Mouse (Mus musculus): ENCODE data around the gene Ppp1r12c. TPM values are rescaled to one million over a fixed set of nuclear protein-coding genes. Genes with fewer than 3 reads are reported as not detected.
"Not testable (repeated sequence)": the region's sequence is repeated elsewhere in the genome, so short reads cannot be mapped to it uniquely, and the experiment has no call there.

Ppp1r12c gene
- total RNA-seq (2021): 100 to 1,000 TPM; 114 to 123 TPM

DNA sequence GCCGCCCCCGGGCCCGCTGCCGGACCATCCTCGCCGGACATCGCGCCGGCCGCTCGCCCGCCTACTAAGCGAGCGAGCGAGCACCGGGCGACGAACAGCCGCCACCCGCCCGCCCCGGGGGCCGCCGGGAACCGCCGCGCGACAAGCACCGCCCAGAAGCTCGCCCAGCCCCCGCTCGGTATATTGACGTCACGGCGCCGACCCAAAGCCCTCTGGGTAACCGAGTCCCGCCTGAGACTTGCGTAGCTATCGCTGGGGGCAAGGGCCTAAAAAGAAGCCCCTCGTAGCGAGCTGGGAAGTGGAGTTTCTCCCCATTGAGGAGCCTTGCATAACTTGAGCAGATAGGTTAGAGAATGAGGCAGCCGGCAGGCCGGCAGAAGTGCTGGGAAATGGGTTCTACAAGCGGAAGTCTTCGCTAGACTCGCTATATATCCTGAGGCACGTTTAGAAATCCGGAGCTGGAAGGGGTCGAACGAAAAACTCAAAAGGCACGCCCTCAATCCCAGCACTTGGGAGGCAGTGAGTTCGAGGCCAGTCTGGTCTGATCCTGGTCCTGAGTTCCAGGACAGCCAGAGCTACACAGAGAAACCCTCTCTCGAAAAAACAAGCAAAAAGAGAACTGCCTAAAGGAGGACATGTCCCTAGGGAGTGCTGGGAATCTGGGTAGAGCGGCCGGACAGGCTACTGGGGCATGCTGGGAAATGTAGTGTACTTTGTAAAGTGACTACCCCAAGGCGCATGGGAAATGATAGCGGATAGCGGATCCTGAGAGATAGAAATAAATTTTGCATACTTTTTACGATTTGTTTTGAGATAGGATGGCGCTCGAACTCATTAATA is at the start of gene Ppp1r12c:
TSS of gene Ppp1r12c (minus strand) at position 123 of the 840 bp plus-strand sequence.
- intact Hi-C loops (cut with DNase I): no loop called here

DNA sequence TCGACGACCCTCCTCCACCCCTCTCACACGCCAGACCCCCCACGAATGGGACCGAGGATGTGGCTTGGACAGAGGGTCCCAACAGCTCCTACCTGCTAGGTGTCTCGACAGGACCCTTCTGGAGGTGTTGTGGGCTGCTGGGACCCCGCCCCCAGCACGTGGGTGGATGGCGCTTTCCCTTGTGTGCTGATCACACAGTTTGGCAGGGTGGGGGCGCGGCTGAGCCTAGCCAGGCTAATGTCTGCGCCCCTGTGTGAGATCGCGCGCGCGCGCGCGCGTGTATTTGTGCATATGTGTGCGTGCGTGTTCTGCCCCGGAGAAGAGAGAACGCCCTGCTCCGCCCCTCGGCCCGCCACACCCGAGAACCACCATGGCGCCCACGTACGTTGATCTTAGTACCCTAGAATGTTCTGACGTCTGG is 45.8 kb upstream of the Ppp1r12c start, which contains the start of gene Syt5:
TSS of gene Syt5 (minus strand) at position 321 of the 421 bp plus-strand sequence.
- intact Hi-C loops (cut with DNase I): no loop called here
- peak; percentile 66 to 83 for DNase-seq (ENCODE audit: extremely low spot score in 1 of 2, low spot score in 2 of 2)

More for the DNA sequence above, at the start of gene Ppp1r12c:
- DNase-seq (ENCODE audit: extremely low spot score in 1 of 2, low spot score in 2 of 2): peak; percentile 92 to 98

DNA sequence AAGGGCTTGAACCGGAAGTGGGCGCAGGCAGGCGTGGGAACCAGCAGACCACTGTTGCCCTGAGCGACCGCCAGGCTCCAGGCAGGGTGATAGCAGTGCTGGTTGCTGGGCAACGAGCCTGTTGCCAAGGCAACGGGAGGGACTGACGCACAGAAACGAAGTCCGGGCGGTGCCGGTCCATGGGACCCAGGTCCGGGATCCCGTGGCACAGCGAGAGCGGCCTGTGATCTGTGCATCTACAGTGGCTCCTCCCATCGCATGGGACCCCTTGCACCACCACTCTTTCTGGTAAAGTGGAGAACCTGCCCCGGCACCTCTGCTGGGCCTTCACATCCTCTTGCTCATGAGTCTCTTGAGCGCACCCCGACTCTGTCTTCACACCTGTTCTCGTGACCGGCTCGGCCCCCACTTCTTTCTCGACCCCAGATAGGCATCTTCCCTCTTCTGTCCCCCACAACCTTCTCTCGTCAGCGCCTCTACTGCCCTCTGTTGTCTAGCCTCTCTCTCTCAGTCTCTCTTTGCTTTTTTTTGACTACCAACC is 45.2 kb upstream of the Ppp1r12c start:
- peak; percentile 96 for DNase-seq (ENCODE audit: extremely low spot score in 1 of 2, low spot score in 2 of 2)

DNA sequence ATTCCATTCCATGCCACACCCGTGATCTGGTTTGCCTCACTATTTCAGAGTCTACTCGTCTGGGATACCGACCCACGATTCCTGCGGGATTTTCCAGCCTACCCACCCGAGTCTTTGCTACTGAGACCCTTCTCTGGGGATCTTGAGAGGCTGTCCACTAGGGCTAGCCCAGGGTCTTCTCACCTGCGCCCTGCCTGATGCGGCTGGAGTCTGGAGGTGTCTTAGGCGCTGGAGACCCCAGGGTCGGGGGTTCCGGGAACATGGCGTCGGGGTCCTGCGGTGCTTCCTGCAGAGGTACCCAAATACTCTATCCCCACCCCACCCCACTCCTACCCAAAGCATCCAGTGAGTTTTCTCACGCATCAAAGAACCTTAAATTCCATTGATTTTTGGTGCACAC is 44.6 kb upstream of the Ppp1r12c start:
- intact Hi-C loops (cut with DNase I): no loop called here
- DNase-seq (ENCODE audit: extremely low spot score in 1 of 2, low spot score in 2 of 2): peak in 1 of 2 experiments; percentile 53

More for the DNA sequence above, 45.2 kb upstream of the Ppp1r12c start:
- intact Hi-C loops (cut with DNase I): no loop called here

DNA sequence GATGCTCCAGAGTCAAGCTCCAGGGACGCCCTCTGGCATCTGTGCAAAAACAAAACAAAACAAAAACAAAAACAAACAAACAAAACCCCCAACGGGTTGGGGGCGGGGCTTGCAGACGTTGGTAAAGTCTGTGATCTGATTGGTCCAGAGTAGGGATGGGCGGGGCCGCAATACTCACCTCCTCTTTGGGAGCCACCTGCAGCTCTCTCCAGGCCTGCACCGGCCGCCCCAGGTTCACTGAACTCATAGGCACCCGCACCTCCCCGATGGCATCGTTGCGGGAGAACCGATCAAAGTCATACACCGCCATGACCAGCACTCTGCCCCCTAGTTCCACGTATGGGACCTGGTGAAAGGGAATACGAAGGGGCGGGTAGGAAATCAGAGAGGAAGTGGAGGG is 40.5 kb upstream of the Ppp1r12c start:
- no peak for DNase-seq (ENCODE audit: extremely low spot score in 1 of 2, low spot score in 2 of 2)
- intact Hi-C loops (cut with DNase I): no loop called here

DNA sequence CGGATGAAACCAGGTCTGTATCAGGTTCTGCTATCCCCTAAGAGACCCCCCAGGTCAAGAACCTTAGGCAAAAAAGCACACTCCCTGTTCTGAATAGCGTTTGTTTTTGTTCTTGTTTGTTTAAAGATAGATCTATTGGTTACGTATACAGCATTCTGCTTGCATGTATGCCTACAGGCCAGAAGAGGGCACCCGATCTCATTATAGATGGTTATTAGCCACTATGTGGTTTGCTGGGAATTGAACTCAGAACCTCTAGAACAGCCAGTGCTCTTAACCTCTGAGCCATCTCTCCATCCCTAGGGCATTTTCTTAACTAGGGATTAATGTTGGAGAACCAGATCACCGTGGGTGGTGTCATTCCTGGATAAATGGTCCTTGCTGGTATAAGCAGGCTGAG is 39.9 kb upstream of the Ppp1r12c start:
- intact Hi-C loops (cut with DNase I): no loop called here
- no peak for DNase-seq (ENCODE audit: extremely low spot score in 1 of 2, low spot score in 2 of 2)

DNA sequence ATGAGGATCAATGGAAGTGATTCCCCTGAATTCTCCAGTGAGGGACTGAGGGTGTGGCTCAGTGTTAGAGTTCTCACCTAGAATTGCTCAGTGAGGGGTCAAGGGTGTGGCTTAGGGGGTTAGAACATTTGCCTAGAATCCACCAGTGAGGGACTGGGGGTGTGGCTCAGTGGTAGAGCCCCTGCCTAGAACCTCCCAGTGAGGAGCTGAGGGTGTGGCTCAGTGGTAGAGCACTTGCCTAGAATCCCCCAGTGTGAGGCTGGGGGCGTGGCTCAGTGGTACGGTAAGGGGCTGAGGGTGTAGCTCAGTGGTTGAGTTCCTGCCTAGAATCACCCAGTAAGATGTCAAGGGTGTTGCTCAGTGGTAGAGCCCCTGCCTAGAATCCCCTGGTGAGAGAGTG is 37.5 kb upstream of the Ppp1r12c start:
- DNase-seq (ENCODE audit: extremely low spot score in 1 of 2, low spot score in 2 of 2): no peak
- intact Hi-C loops (cut with DNase I): no loop called here

DNA sequence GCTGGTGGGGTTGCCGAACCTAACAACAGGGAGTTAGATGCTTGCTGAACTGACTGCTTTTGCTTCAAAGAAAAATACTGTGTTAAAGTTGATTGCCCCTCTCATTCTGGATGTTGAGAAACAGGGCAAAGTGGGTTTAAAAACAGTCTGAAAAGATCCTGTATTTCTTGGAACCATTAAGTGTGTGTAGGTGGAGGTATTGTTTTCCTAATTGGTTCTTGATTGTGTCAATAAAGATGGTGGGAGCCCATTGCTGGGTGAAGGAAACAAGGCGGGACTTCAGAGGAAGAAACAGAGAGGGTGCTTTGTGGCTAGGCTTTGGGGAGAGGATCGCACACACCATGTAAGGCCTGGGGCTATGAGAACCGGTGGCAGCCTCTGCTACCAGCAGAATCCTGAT is 35.7 kb upstream of the Ppp1r12c start:
- intact Hi-C loops (cut with DNase I): no loop called here
- DNase-seq (ENCODE audit: extremely low spot score in 1 of 2, low spot score in 2 of 2): no peak

DNA sequence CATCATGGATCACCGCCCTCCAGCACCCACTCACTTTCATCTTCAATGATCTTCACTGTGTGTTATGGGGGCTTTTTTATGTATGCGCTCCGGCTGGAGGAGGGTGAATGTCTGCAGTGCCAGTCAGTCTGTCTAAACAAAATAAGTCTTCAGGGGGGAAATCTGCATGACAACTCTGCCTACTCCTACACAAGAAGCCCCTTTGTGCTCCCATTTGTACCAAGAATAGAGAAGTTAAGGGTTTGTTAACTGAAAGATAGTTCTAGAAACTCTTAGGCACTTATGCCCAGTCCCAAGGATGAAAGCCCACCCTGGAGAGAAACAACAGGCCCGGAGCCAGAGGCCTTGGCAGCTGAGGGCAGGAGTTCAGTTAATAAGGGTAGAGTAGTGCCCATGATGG is 34.9 kb upstream of the Ppp1r12c start:
- DNase-seq (ENCODE audit: extremely low spot score in 1 of 2, low spot score in 2 of 2): no peak
- intact Hi-C loops (cut with DNase I): no loop called here

DNA sequence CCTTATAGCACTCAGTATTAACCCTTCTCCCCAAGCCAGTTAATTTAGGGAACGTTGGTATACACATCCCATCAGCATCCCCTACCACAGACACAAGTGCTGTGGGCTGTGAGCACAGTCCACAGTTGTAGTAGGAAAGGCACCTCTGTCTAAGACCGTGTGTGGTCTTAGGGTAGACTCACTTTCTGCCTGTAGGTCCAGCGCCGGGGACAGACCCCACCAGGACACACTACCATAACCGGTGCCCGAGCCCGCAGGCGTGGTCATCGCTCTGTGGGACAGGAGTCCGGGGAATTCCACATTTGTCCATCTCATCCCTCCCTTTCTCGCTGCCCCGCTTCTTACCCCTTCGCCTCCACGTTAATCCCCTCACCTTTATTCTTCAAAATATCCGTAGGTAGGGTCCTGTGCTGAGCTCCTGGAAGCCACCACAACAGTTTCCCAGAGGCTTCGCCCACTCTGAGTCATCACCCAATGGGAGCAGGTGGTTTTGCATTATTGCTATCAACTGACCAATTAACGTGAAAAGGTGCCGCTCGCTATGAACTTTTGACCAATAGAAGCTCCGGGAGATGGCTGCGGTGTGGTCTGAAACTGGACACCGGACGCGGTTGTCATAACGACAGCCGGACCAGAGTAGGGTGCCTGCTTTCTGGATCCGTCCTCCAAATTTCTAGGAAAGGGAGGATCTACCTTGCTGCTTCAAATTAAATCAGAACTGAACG is 30.7 kb upstream of the Ppp1r12c start, which contains the start of gene Dnaaf3:
TSS of gene Dnaaf3 (minus strand) at position 449 of the 725 bp plus-strand sequence.
- intact Hi-C loops (cut with DNase I): no loop called here
- DNase-seq (ENCODE audit: extremely low spot score in 1 of 2, low spot score in 2 of 2): peak; percentile 26 to 74

DNA sequence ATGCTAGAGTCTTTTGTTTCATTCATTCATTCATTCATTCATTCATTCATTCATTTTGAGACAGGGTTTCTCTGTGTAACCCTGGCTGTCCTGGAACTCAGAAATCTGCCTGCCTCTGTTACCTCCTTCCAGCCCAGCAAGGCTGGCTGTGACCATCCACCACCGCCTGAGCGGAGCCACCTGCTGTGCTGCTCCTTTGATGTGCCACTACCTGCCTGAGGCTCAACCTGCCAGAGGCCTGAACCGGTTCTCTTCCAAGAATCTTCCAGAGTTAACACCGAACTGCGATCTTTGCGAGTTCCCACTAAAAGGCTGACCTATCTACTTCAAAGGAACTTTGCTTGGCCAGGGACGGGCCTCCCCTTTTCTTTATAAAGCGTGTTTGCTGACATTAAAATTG is 28.7 kb upstream of the Ppp1r12c start:
- intact Hi-C loops (cut with DNase I); DNase-seq (ENCODE audit: extremely low spot score in 1 of 2, low spot score in 2 of 2): not testable (repeated sequence)

DNA sequence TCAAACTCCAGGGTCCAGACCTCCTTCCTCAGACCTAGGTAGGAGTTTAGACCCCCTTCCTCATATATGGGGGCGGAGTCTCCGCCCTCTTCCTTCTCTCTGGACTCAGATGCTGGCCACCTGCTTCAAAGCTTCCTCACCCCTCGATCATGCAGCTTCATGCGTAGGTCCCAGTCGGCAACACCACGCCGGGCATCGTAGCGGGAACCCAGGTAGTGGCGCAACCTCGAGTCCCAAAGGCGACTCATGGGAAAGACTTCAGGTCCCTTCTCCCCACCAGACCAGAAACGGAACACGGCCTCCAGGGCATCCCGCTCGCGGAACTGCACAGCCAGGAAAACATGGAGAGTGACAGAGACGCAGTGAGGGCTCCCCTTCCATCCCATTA is 25.8 kb upstream of the Ppp1r12c start:
- no peak for DNase-seq (ENCODE audit: extremely low spot score in 1 of 2, low spot score in 2 of 2)
- intact Hi-C loops (cut with DNase I): no loop called here

DNA sequence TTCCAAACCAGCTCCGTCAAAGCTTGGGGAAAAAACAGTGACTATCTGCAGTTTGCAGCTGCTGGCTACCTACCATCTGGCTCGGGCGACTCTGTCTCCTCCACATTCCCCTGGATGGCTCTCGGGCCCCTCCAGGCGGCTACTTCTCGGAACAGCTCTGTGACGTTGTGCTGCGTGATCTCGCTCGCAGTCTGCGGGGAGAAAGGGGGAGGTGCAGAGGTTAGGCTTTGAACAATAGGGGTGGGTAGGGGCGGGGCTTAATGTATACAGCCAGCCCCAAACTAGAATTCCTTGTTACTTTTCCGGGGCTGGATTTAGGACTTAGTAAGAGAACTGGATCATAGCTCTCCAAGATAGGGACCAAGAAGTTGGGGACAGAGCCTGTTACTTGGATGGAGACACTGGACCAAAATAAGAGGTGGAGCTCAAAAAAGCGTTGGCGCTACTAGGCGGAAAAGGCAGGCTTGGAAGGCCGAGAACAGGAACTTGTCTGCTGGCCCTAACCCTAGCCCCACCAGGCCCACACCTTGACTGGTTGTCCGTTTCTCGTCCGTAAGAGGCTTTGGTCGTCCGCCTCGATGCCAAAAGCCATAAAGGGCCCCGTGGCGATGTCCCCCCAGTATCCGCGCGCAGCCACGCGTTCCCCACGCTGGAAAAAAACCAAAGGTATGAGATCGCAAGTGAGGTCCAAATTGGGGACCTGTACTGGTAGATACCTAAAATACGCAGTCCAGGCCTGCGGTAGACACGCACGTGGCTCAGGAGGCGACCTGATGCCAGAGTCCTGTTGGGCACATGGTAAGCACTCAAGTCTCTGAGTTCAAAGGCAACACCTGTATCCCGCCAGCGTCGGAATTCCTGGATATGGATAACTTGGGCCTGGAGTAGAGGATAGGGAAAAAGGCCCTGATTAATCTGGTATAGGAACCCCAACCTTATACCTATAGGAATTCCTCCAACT is 25.1 kb upstream of the Ppp1r12c start:
- peak; percentile 51 to 90 for DNase-seq (ENCODE audit: extremely low spot score in 1 of 2, low spot score in 2 of 2)
- intact Hi-C loops (cut with DNase I): no loop called here

DNA sequence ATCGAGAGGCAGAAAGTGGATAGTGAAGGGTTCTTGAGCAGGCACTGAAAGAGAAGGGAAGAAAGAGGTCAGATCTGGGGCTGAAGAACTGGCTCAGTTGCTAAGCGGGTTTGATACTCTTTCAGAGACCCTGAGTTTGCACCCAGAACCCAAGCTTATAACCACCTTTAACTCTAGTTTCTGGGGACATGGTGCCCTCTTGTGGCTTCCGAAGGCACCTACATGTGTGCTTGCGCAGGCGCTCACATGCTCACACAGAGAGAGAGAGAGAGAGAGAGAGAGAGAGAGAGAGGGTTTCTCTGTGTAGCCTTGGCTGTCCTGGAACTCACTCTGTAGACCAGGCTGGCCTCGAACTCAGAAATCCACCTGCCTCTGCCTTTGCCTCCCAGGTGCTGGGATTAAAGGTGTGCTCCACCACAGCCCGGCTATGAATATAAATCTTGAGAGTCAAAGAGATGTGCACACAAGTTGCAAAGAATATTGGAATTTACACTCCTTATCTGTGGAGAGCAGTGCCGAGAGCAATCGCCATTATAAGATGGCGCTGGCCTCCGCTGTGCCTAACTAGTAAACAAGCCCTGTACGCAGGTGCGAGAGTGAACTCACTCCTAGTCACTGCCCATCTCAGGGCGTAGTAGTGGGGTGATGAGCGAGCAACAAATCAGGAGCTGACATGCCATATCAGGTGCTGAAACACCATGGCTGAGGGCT is 22.9 kb upstream of the Ppp1r12c start, which contains the start of gene Tnni3:
TSS of gene Tnni3 (minus strand) at position 18 of the 711 bp plus-strand sequence.
- intact Hi-C loops (cut with DNase I); DNase-seq (ENCODE audit: extremely low spot score in 1 of 2, low spot score in 2 of 2): not testable (repeated sequence)

DNA sequence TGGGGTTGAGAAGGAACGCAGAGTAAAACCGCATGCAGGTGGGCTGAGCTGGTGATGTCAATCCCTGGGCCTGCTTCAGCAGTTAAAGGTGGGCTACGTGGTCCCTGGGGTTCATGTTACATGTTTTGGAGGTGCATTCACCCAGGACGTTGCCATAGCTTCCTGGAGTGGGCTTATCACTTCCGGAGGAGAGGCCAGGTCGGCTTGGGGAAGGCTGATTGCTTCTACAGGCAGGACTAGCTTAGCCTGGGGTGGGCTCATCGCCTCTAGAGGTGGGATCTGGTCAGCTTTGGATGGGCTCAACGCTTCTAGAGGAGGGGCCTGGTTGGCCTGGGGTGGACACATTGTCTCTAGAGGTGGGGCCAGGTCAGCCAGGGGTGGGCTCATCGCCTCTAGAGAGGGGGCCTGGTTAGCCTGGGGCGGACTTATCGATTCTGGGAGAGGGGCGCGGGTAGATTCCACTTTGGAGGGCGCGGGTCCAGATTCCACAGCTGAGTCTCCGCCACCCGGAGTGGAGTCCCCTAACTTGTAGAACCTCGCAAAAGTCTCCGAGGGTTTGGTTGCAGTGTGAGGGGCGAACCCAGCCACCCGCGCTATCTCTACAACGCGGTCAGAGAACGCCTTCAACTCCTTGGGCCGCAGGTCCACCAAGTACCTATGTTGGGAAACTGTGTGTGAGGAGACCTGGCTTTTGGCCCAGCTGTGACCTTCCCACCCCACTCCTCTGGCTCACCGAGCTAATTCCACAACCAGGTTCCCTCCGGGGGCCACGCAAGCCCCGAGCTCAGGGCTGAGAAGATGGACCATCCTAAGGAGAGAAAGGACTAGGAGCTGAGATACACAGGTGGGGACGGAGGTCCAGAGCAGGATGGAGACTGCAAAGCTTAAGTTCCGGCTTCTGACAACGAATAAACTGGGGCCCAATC is 22.0 kb upstream of the Ppp1r12c start:
- intact Hi-C loops (cut with DNase I): no loop called here
- DNase-seq (ENCODE audit: extremely low spot score in 1 of 2, low spot score in 2 of 2): no peak

DNA sequence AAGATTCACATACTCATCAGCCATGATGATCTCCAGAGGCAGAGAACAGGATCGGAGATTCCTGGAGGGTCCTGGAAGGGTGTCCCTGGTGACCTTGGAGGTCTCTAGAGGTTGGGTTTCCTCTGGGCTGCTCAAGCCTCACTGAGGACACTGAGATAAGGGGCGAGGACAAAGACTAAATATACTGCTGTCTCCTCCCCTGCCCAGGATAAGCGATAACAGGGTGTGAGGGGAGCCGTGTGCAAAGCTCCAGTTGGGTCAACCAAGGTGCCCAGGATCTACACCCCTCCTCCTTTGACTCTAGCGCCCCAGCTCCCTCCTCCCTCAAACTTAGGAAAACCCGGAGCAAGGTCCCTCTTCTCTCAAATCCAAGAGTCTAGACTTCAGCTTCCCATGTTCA is 20.8 kb upstream of the Ppp1r12c start:
- intact Hi-C loops (cut with DNase I): no loop called here
- no peak for DNase-seq (ENCODE audit: extremely low spot score in 1 of 2, low spot score in 2 of 2)

Data from left cerebral cortex, postnatal 10 days (tissue).